ENCODE assay signal across 8 mouse cellular contexts in genomic region chr12:24830766-24831152, GRCm38 (mm10). TPM values are rescaled to one million over a fixed set of nuclear protein-coding genes. Genes with fewer than 3 reads are reported as not detected.
DNase-seq lines count a peak whose midpoint lies in the region; ATAC-seq and TF ChIP-seq lines count a peak whose summit lies in the region.

TSS of gene Mboat2 (plus strand) at chr12:24830879.

- no peak for TF ChIP-seq POLR2A in cerebellum, adult 2 months (IDR thresholded peaks at IDR 0.05; ENCODE audit: borderline replicate concordance, insufficient read depth, low read length)

- H3K9me3 ChIP-seq in intestine, postnatal 0 days (ENCODE audit: control insufficient read depth): no peaks in the 10 kb centered on the region
- no peaks in the 10 kb centered on the region for H3K9me3 ChIP-seq in limb, embryonic 11.5 days (ENCODE audit: control insufficient read depth, low read length)
- H3K9me3 ChIP-seq in midbrain, embryonic 10.5 days (replicated peaks): no peaks in the 10 kb centered on the region
- no peaks in the 10 kb centered on the region for H3K9me3 ChIP-seq in stomach, embryonic 14.5 days (ENCODE audit: control insufficient read depth, low read depth, low read length)

- no peaks in the 10 kb centered on the region for H3K27me3 ChIP-seq in cerebellum, adult 2 months (ENCODE audit: control insufficient read depth, insufficient read depth, low read length)
- H3K27me3 ChIP-seq in intestine, postnatal 0 days (replicated peaks; ENCODE audit: control insufficient read depth, insufficient read depth, low read length): no peaks in the 10 kb centered on the region
- no peaks in the 10 kb centered on the region for H3K27me3 ChIP-seq in limb, embryonic 11.5 days (ENCODE audit: control insufficient read depth, insufficient read depth, low read length)
- H3K27me3 ChIP-seq in midbrain, embryonic 10.5 days (ENCODE audit: low read depth, poor library complexity, severe bottlenecking): no peaks in the 10 kb centered on the region
- H3K27me3 ChIP-seq in stomach, embryonic 14.5 days (ENCODE audit: control insufficient read depth, insufficient read depth, low read length): no peaks in the 10 kb centered on the region

- no peak within 1 kb of the TSS for H3K27ac ChIP-seq in cerebellum, adult 2 months (ENCODE audit: insufficient read depth, low read length)
- H3K27ac ChIP-seq in intestine, postnatal 0 days (ENCODE audit: low read depth, low read length): peak within 1 kb of the TSS; percentile 68
- peak within 1 kb of the TSS; percentile 98 for H3K27ac ChIP-seq in limb, embryonic 11.5 days (replicated peaks; ENCODE audit: low read depth, low read length)
- H3K27ac ChIP-seq in midbrain, embryonic 10.5 days (replicated peaks): peak within 1 kb of the TSS; percentile 99
- H3K27ac ChIP-seq in stomach, embryonic 14.5 days (ENCODE audit: low read length): peak within 1 kb of the TSS; percentile 92

- ATAC-seq in intestine, postnatal 0 days: peak; percentile 27; the same call in 1 of the 2 replicates
- ATAC-seq in limb, embryonic 11.5 days (ENCODE audit: insufficient number of reproducible peaks, low FRiP score, low TSS enrichment, low read depth): peak; percentile 38
- peak; percentile 19 for ATAC-seq in stomach, embryonic 14.5 days (ENCODE audit: insufficient number of reproducible peaks, insufficient read depth, low FRiP score, low read depth)

- 2% methylated on average over 24 of the region's 24 CpGs for WGBS in cerebellum, adult 2 months
- WGBS in intestine, postnatal 0 days: under 1% methylated on average over 24 of the region's 24 CpGs
- under 1% methylated on average over 24 of the region's 24 CpGs for WGBS in limb, embryonic 11.5 days
- WGBS in midbrain, embryonic 10.5 days: under 1% methylated on average over 24 of the region's 24 CpGs
- WGBS in stomach, embryonic 14.5 days: under 1% methylated on average over 24 of the region's 24 CpGs

- H3K9ac ChIP-seq in intestine, postnatal 0 days (ENCODE audit: low read depth, low read length): peak within 1 kb of the TSS; percentile 67
- H3K9ac ChIP-seq in limb, embryonic 11.5 days (ENCODE audit: low read length): peak within 1 kb of the TSS; percentile 95
- H3K9ac ChIP-seq in stomach, embryonic 14.5 days (replicated peaks; ENCODE audit: low read depth, low read length): peak within 1 kb of the TSS; percentile 96

- peak in 1 of 2 experiments; percentile 41 for DNase-seq in cerebellum, adult 2 months
- no peak for DNase-seq in cerebellum, adult 9-10 months
- peak; percentile 11 to 22 for DNase-seq in adrenal gland, postnatal 4 days (ENCODE audit: low spot score in 2 of 2)
- DNase-seq in frontal cortex, postnatal 36 days (ENCODE audit: low spot score in 2 of 2): peak; percentile 51 to 53
- DNase-seq in limb, embryonic 11.5 days (ENCODE audit: low spot score): no peak
- DNase-seq in midbrain, embryonic 10.5 days (ENCODE audit: low spot score): no peak

- peak within 1 kb of the TSS; percentile 59 for H3K4me3 ChIP-seq in cerebellum, adult 2 months (replicated peaks; ENCODE audit: insufficient read depth, low read depth, low read length)
- peak within 1 kb of the TSS; percentile 74 for H3K4me3 ChIP-seq in intestine, postnatal 0 days (ENCODE audit: low read depth, low read length)
- peak within 1 kb of the TSS; percentile 74 for H3K4me3 ChIP-seq in limb, embryonic 11.5 days (ENCODE audit: low read depth, low read length)
- H3K4me3 ChIP-seq in midbrain, embryonic 10.5 days: peak within 1 kb of the TSS; percentile 83
- peak within 1 kb of the TSS; percentile 82 for H3K4me3 ChIP-seq in stomach, embryonic 14.5 days (ENCODE audit: low read depth, low read length)

- H3K4me1 ChIP-seq in cerebellum, adult 2 months (ENCODE audit: control insufficient read depth, insufficient read depth, low read length): no peaks in the 10 kb centered on the region
- no peaks in the 10 kb centered on the region for H3K4me1 ChIP-seq in intestine, postnatal 0 days (replicated peaks; ENCODE audit: control insufficient read depth, insufficient read depth, low read length)
- H3K4me1 ChIP-seq in limb, embryonic 11.5 days (ENCODE audit: control insufficient read depth, insufficient read depth, low read length): peaks cover 15% of the 10 kb centered on the region
- peaks cover 49% of the 10 kb centered on the region for H3K4me1 ChIP-seq in midbrain, embryonic 10.5 days
- H3K4me1 ChIP-seq in stomach, embryonic 14.5 days (ENCODE audit: control insufficient read depth, insufficient read depth, low read length): peaks cover 23% of the 10 kb centered on the region; the same call in 1 of the 2 replicates

- no peak for TF ChIP-seq CTCF in cerebellum, adult 2 months (IDR thresholded peaks at IDR 0.05; ENCODE audit: borderline replicate concordance, insufficient read depth, low read depth, low read length)
- no peak for TF ChIP-seq CTCF in intestine, postnatal 0 days (IDR thresholded peaks at IDR 0.05; ENCODE audit: low read depth)

- no peaks in the 10 kb centered on the region for H3K36me3 ChIP-seq in intestine, postnatal 0 days (ENCODE audit: control insufficient read depth, insufficient read depth)
- H3K36me3 ChIP-seq in limb, embryonic 11.5 days (ENCODE audit: control insufficient read depth, insufficient read depth, low read length): no peaks in the 10 kb centered on the region
- H3K36me3 ChIP-seq in midbrain, embryonic 10.5 days: no peaks in the 10 kb centered on the region; the same call in 1 of the 2 replicates
- H3K36me3 ChIP-seq in stomach, embryonic 14.5 days (ENCODE audit: control insufficient read depth, insufficient read depth, low read length): no peaks in the 10 kb centered on the region

- H3K4me2 ChIP-seq in intestine, postnatal 0 days (replicated peaks; ENCODE audit: low read depth): peak within 1 kb of the TSS; percentile 99
- H3K4me2 ChIP-seq in limb, embryonic 11.5 days (ENCODE audit: low read depth, severe bottlenecking): peak within 1 kb of the TSS; percentile 72
- peak within 1 kb of the TSS; percentile 78 for H3K4me2 ChIP-seq in stomach, embryonic 14.5 days (replicated peaks; ENCODE audit: low read depth, low read length)

RNA-seq across cellular contexts. Expression of gene Mboat2, which starts in this region (rescaled TPM):
- 21.7 and 24.0 TPM in 2 replicates for polyA plus RNA-seq in cerebellum, adult 2 months (2012; rRNA removed)
- 10 to 100 TPM; 25.9 to 27.1 TPM for total RNA-seq in adrenal gland, postnatal 4 days (2021)
- 8.1 and 8.2 TPM in 2 replicates for polyA plus RNA-seq in intestine, postnatal 0 days (2015; fragmentation: Nextera tagmentation; extraction: Ambion mirVana)
- polyA plus RNA-seq in limb, embryonic 11.5 days (2014; fragmentation: Nextera tagmentation; extraction: Ambion mirVana): 51.7 and 56.1 TPM in 2 replicates
- 49.8 and 56.8 TPM in 2 replicates for polyA plus RNA-seq in midbrain, embryonic 10.5 days (2016; fragmentation: Nextera tagmentation; extraction: Ambion mirVana)
- polyA plus RNA-seq in stomach, embryonic 14.5 days (2014; fragmentation: Nextera tagmentation; extraction: Ambion mirVana): 49.0 and 56.6 TPM in 2 replicates

Comparison
In these comparisons a context has a peak if more than half of its experiments do, and no peak if none do; other contexts are left out.
1. DNase-seq: peak in adrenal gland, postnatal 4 days (2 of 2) and frontal cortex, postnatal 36 days (2 of 2); none in cerebellum, adult 9-10 months (single experiment), limb, embryonic 11.5 days (single experiment) and midbrain, embryonic 10.5 days (single experiment).
2. Peak in every context shown above with its lines, with median percentiles within 50 percentile points of each other: H3K4me3 ChIP-seq, ATAC-seq, H3K4me2 ChIP-seq and H3K9ac ChIP-seq.